Mouse (Mus musculus): ENCODE results near the gene Smpdl3b. TPM values are rescaled to one million over a fixed set of nuclear protein-coding genes. Genes with fewer than 3 reads are reported as not detected.
A peak's percentile ranks its signal among the peaks of the same experiment; 100 is the strongest.
"Not testable (repeated sequence)": the region's sequence is repeated elsewhere in the genome, so short reads cannot be mapped to it uniquely, and the experiment has no call there.

The Smpdl3b gene
- polyA plus RNA-seq, 1 experiment, result not detected

- Histone ChIP-seq H3K4me1 (ENCODE audit: control insufficient read depth, insufficient read depth, low read length) (no peaks in the 10 kb centered on the region), H3K4me3 (ENCODE audit: insufficient read depth, low read depth, low read length) (no peak overlapping the region), H3K27ac (ENCODE audit: insufficient read depth, low read depth, low read length) (no peak overlapping the region)
- 86% methylated on average over 8 of the region's 8 CpGs for WGBS
- no peak for TF ChIP-seq CTCF (IDR thresholded peaks at IDR 0.05; ENCODE audit: insufficient read depth, low read depth, low read length)
- no peak for TF ChIP-seq POLR2A (IDR thresholded peaks at IDR 0.05; ENCODE audit: insufficient read depth, low read depth, low read length)
These were observed 32.7 kb upstream of the Smpdl3b start for GRCm38 (mm10) chr4:132789731-132790130.

GRCm38 (mm10) chr4:132785228-132785627 lies 28.2 kb upstream of the Smpdl3b start:
- no peaks in the 10 kb centered on the region for H3K4me1 ChIP-seq (ENCODE audit: control insufficient read depth, insufficient read depth, low read length)
- 89% methylated on average over 13 of the region's 13 CpGs for WGBS
- H3K4me3 ChIP-seq (ENCODE audit: insufficient read depth, low read depth, low read length), result no peak overlapping the region
- TF ChIP-seq CTCF (IDR thresholded peaks at IDR 0.05; ENCODE audit: insufficient read depth, low read depth, low read length) (no peak), POLR2A (IDR thresholded peaks at IDR 0.05; ENCODE audit: insufficient read depth, low read depth, low read length) (no peak)
- no peak overlapping the region for H3K27ac ChIP-seq (ENCODE audit: insufficient read depth, low read depth, low read length)

- Histone ChIP-seq H3K4me3 (ENCODE audit: insufficient read depth, low read depth, low read length) (no peak overlapping the region), H3K27ac (ENCODE audit: insufficient read depth, low read depth, low read length) (no peak overlapping the region), H3K4me1 (ENCODE audit: control insufficient read depth, insufficient read depth, low read length) (no peaks in the 10 kb centered on the region)
- TF ChIP-seq POLR2A (IDR thresholded peaks at IDR 0.05; ENCODE audit: insufficient read depth, low read depth, low read length), result no peak
- no peak for TF ChIP-seq CTCF (IDR thresholded peaks at IDR 0.05; ENCODE audit: insufficient read depth, low read depth, low read length)
- WGBS, result 89% methylated on average over 2 of the region's 2 CpGs
These were observed 26.7 kb upstream of the Smpdl3b start for GRCm38 (mm10) chr4:132783732-132784131.

- no peak overlapping the region for H3K27ac ChIP-seq (ENCODE audit: insufficient read depth, low read depth, low read length)
- WGBS, result 93% methylated on average over 4 of the region's 4 CpGs
- H3K4me1 ChIP-seq (ENCODE audit: control insufficient read depth, insufficient read depth, low read length), result no peaks in the 10 kb centered on the region
- H3K4me3 ChIP-seq (ENCODE audit: insufficient read depth, low read depth, low read length), result no peak overlapping the region
- TF ChIP-seq CTCF (IDR thresholded peaks at IDR 0.05; ENCODE audit: insufficient read depth, low read depth, low read length), result no peak
- TF ChIP-seq POLR2A (IDR thresholded peaks at IDR 0.05; ENCODE audit: insufficient read depth, low read depth, low read length), result no peak
These were observed 23.2 kb upstream of the Smpdl3b start for GRCm38 (mm10) chr4:132780288-132780687.

- WGBS, result 97% methylated on average over 6 of the region's 6 CpGs
- Histone ChIP-seq H3K4me3 (ENCODE audit: insufficient read depth, low read depth, low read length) (no peak overlapping the region), H3K4me1 (ENCODE audit: control insufficient read depth, insufficient read depth, low read length) (no peaks in the 10 kb centered on the region), H3K27ac (ENCODE audit: insufficient read depth, low read depth, low read length) (no peak overlapping the region)
- TF ChIP-seq POLR2A (IDR thresholded peaks at IDR 0.05; ENCODE audit: insufficient read depth, low read depth, low read length) (no peak), CTCF (IDR thresholded peaks at IDR 0.05; ENCODE audit: insufficient read depth, low read depth, low read length) (no peak)
These were observed 21.6 kb upstream of the Smpdl3b start for GRCm38 (mm10) chr4:132778562-132779201.

- no peaks in the 10 kb centered on the region for H3K4me1 ChIP-seq (ENCODE audit: control insufficient read depth, insufficient read depth, low read length)
- H3K4me3 ChIP-seq (ENCODE audit: insufficient read depth, low read depth, low read length), result no peak overlapping the region
- no peak for TF ChIP-seq POLR2A (IDR thresholded peaks at IDR 0.05; ENCODE audit: insufficient read depth, low read depth, low read length)
- TF ChIP-seq CTCF (IDR thresholded peaks at IDR 0.05; ENCODE audit: insufficient read depth, low read depth, low read length), result no peak
- no peak overlapping the region for H3K27ac ChIP-seq (ENCODE audit: insufficient read depth, low read depth, low read length)
- WGBS, result 83% methylated on average over 5 of the region's 5 CpGs
These were observed 19.7 kb upstream of the Smpdl3b start for GRCm38 (mm10) chr4:132776764-132777163.

GRCm38 (mm10) chr4:132774905-132775304 lies 17.9 kb upstream of the Smpdl3b start:
- WGBS, result 86% methylated on average over 3 of the region's 3 CpGs
- TF ChIP-seq CTCF (IDR thresholded peaks at IDR 0.05; ENCODE audit: insufficient read depth, low read depth, low read length) (no peak), POLR2A (IDR thresholded peaks at IDR 0.05; ENCODE audit: insufficient read depth, low read depth, low read length) (no peak)

GRCm38 (mm10) chr4:132771776-132772175 lies 14.7 kb upstream of the Smpdl3b start:
- TF ChIP-seq POLR2A (IDR thresholded peaks at IDR 0.05; ENCODE audit: insufficient read depth, low read depth, low read length) (no peak), CTCF (IDR thresholded peaks at IDR 0.05; ENCODE audit: insufficient read depth, low read depth, low read length) (no peak)
- 92% methylated on average over 9 of the region's 9 CpGs for WGBS
- H3K27ac ChIP-seq (ENCODE audit: insufficient read depth, low read depth, low read length), result no peak overlapping the region
- H3K4me1 ChIP-seq (ENCODE audit: control insufficient read depth, insufficient read depth, low read length), result 0 out of 2 replicates have a peak, but pooled peaks cover 2% of the 10 kb centered on the region
- H3K4me3 ChIP-seq (ENCODE audit: insufficient read depth, low read depth, low read length), result no peak overlapping the region

More at GRCm38 (mm10) chr4:132774905-132775304, 17.9 kb upstream of the Smpdl3b start:
- Histone ChIP-seq H3K4me3 (ENCODE audit: insufficient read depth, low read depth, low read length) (no peak overlapping the region), H3K4me1 (ENCODE audit: control insufficient read depth, insufficient read depth, low read length) (no peaks in the 10 kb centered on the region), H3K27ac (ENCODE audit: insufficient read depth, low read depth, low read length) (no peak overlapping the region)

GRCm38 (mm10) chr4:132767914-132768876 lies 11.1 kb upstream of the Smpdl3b start, which contains the start of gene Rpa2:
TSS of gene Rpa2 (plus strand) at chr4:132768332.
- H3K4me1 ChIP-seq (ENCODE audit: control insufficient read depth, insufficient read depth, low read length), result 0 out of 2 replicates have a peak, but pooled peaks cover 2% of the 10 kb centered on the region
- no peak for TF ChIP-seq CTCF (IDR thresholded peaks at IDR 0.05; ENCODE audit: insufficient read depth, low read depth, low read length)
- no peak for TF ChIP-seq POLR2A (IDR thresholded peaks at IDR 0.05; ENCODE audit: insufficient read depth, low read depth, low read length)
- under 1% methylated on average over 71 of the region's 71 CpGs for WGBS
- no peak within 1 kb of the TSS for H3K27ac ChIP-seq (ENCODE audit: insufficient read depth, low read depth, low read length)
- H3K4me3 ChIP-seq (ENCODE audit: insufficient read depth, low read depth, low read length), result peak within 1 kb of the TSS; percentile 95

- 89% methylated on average over 3 of the region's 3 CpGs for WGBS
- not testable (repeated sequence) for H3K27ac ChIP-seq (ENCODE audit: insufficient read depth, low read depth, low read length); H3K4me1 ChIP-seq (ENCODE audit: control insufficient read depth, insufficient read depth, low read length); H3K4me3 ChIP-seq (ENCODE audit: insufficient read depth, low read depth, low read length)
These were observed 6.1 kb upstream of the Smpdl3b start for GRCm38 (mm10) chr4:132763125-132763524.
